In genomic region chr14:56355396-56355795, GRCm38 (mm10) we compare ENCODE assay signal across 33 mouse cellular contexts. TPM values are rescaled to one million over a fixed set of nuclear protein-coding genes. Genes with fewer than 3 reads are reported as not detected.
"Had no signal": no experiment of that assay in that cellular context is flagged by ENCODE, and none has a peak within 500 bp of the region (broad histone marks: within the 10 kb centered on the region; RNA-seq: fewer than 3 reads in every experiment).

No protein-coding gene starts in this region.

- DNase-seq: layer of hippocampus, postnatal 36 days; left cerebral cortex, postnatal 4 days; liver; liver, embryonic 13.5 days; liver, postnatal 0 days; lung, adult 18-20 months; lung, adult 2 months; lung, postnatal 14 days; lung, postnatal 36 days; midbrain, embryonic 14.5 days had no signal

- H3K27me3 ChIP-seq: limb, embryonic 12.5 days; limb, embryonic 13.5 days; liver, embryonic 13.5 days; liver, embryonic 15.5 days; midbrain, embryonic 12.5 days; midbrain, embryonic 13.5 days; midbrain, embryonic 15.5 days; neural tube, embryonic 12.5 days had no signal

- H3K4me1 ChIP-seq: limb, embryonic 10.5 days; limb, embryonic 12.5 days; limb, embryonic 13.5 days; limb, embryonic 15.5 days; liver, embryonic 12.5 days; liver, embryonic 13.5 days; liver, embryonic 15.5 days; megakaryocyte, embryonic 14.5 days; midbrain, embryonic 10.5 days; midbrain, embryonic 12.5 days; midbrain, embryonic 13.5 days; midbrain, embryonic 15.5 days; neural tube, embryonic 12.5 days had no signal

- H3K27ac ChIP-seq: left cerebral cortex, adult 2 months; limb, embryonic 10.5 days; limb, embryonic 12.5 days; limb, embryonic 13.5 days; limb, embryonic 15.5 days; liver, embryonic 12.5 days; liver, embryonic 13.5 days; liver, embryonic 14.5 days; liver, embryonic 15.5 days; macrophage; midbrain, embryonic 10.5 days; midbrain, embryonic 12.5 days; midbrain, embryonic 13.5 days; midbrain, embryonic 15.5 days; neural tube, embryonic 12.5 days had no signal

- H3K4me3 ChIP-seq: left cerebral cortex, adult 2 months; limb, embryonic 10.5 days; limb, embryonic 12.5 days; limb, embryonic 13.5 days; limb, embryonic 15.5 days; liver, embryonic 12.5 days; liver, embryonic 13.5 days; liver, embryonic 15.5 days; megakaryocyte, embryonic 14.5 days; midbrain, embryonic 10.5 days; midbrain, embryonic 12.5 days; midbrain, embryonic 13.5 days; midbrain, embryonic 15.5 days; myocyte; neural tube, embryonic 12.5 days had no signal

- ATAC-seq: liver, embryonic 12.5 days; liver, postnatal 0 days; lung, postnatal 0 days; midbrain, embryonic 13.5 days; midbrain, embryonic 15.5 days; midbrain, embryonic 16.5 days had no signal

- H3K4me2 ChIP-seq: limb, embryonic 12.5 days; limb, embryonic 13.5 days; limb, embryonic 15.5 days; liver, embryonic 11.5 days; liver, embryonic 12.5 days; liver, embryonic 13.5 days; liver, embryonic 15.5 days; midbrain, embryonic 11.5 days; midbrain, embryonic 12.5 days; midbrain, embryonic 13.5 days; midbrain, embryonic 15.5 days; neural tube, embryonic 12.5 days had no signal

- H3K9me3 ChIP-seq: limb, embryonic 10.5 days; limb, embryonic 12.5 days; limb, embryonic 13.5 days; limb, embryonic 15.5 days; liver, embryonic 12.5 days; liver, embryonic 13.5 days; liver, embryonic 15.5 days; megakaryocyte, embryonic 14.5 days; midbrain, embryonic 10.5 days; midbrain, embryonic 12.5 days; midbrain, embryonic 13.5 days; midbrain, embryonic 15.5 days; neural tube, embryonic 12.5 days had no signal

- H3K9ac ChIP-seq: limb, embryonic 12.5 days; limb, embryonic 13.5 days; limb, embryonic 15.5 days; liver, embryonic 12.5 days; liver, embryonic 13.5 days; liver, embryonic 14.5 days; liver, embryonic 15.5 days; liver, postnatal 0 days; midbrain, embryonic 12.5 days; midbrain, embryonic 13.5 days; midbrain, embryonic 15.5 days; neural tube, embryonic 12.5 days had no signal

- H3K36me3 ChIP-seq: limb, embryonic 10.5 days; limb, embryonic 12.5 days; limb, embryonic 13.5 days; limb, embryonic 15.5 days; liver, embryonic 12.5 days; liver, embryonic 13.5 days; liver, embryonic 15.5 days; midbrain, embryonic 10.5 days; midbrain, embryonic 12.5 days; midbrain, embryonic 13.5 days; midbrain, embryonic 15.5 days; neural tube, embryonic 12.5 days had no signal

RNA-seq across cellular contexts. Expression of gene Atp12a, which starts 9.5 kb away (rescaled TPM):
- polyA plus RNA-seq: limb, embryonic 10.5 days; limb, embryonic 12.5 days; liver, embryonic 12.5 days; liver, embryonic 13.5 days; liver, embryonic 14.5 days; liver, embryonic 15.5 days; liver, embryonic 16.5 days; liver, postnatal 0 days; macrophage; midbrain, embryonic 10.5 days; myocyte; neural tube, embryonic 11.5 days; neural tube, embryonic 12.5 days had no signal

RNA-seq across cellular contexts. Expression of gene Rnf17, which starts 47.0 kb away (rescaled TPM):
- polyA plus RNA-seq: liver, adult 2 months; lung, adult 2 months; myocyte had no signal
